Mouse (Mus musculus) liver, adult 2 months (tissue): Measurements from ENCODE around the gene Plcb1.
A peak's percentile ranks its signal among the peaks of the same experiment; 100 is the strongest.

Experiments
- CTCF ChIP-seq: fragments of 200-500 bp; IDR thresholded peaks from 2 replicates; pipeline ENCODE4 v1.5.1; 2011; ENCODE audit warnings: low read depth, low read length, control low read depth
- POLR2A ChIP-seq: fragments of 200-500 bp; IDR thresholded peaks from 2 replicates; pipeline ENCODE4 v1.6.1; 2011; ENCODE audit warnings: low read length, control low read depth; ENCODE audit not compliant: insufficient read depth; ENCODE audit errors: extremely low read depth

DNA sequence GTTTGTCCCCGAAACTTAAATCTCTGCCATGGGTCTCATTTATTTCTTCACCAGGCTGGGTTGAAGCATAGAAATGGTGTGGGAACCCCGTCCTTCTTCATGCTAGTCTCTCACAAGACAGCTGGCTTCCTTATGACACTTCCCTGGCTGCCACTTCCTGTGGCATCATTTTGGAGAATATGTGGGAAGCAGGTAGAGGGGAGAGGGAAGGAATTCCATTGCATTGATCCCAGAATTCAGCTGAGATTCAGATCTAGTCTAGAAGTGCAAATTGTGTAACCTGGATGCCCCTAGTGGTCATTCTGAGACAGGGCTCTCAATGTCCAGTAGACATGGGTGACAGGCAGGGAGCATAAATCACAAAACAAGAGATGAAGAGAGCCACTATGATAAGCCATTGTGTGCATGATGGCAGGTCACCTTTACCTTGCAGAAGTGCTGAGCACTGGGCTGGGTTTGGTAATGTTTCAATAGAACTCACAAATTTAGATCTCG lies 466.0 kb downstream of the Plcb1 start:
- no peak for TF ChIP-seq POLR2A
- peak; percentile 35; the same call in 1 of the 2 replicates for TF ChIP-seq CTCF
